Mouse (Mus musculus) heart, adult 2 months (tissue): Measurements from ENCODE around the gene Gm20831. TPM values are rescaled to one million over a fixed set of nuclear protein-coding genes. Genes with fewer than 3 reads are reported as not detected.
"Not testable (repeated sequence)": the region's sequence is repeated elsewhere in the genome, so short reads cannot be mapped to it uniquely, and the experiment has no call there.

ENCODE experiments used
- DNase-seq, 2 experiments: peaks; one replicate each; pipeline ENCODE4 v3.0.0; 2021
- H3K27ac ChIP-seq: fragments of 200-600 bp; 2 replicates; pipeline ENCODE4 v1.8.1; 2022
- H3K27me3 ChIP-seq: fragments of 200-500 bp; 2 replicates; pipeline ENCODE4 v1.6.1; 2012; ENCODE audit warnings: mild to moderate bottlenecking, low read length, inconsistent platforms, mixed read lengths; ENCODE audit not compliant: control insufficient read depth, insufficient read depth
- H3K36me3 ChIP-seq: fragments of 200-500 bp; 2 replicates; pipeline ENCODE4 v1.6.1; 2012; ENCODE audit warnings: low read length, inconsistent platforms; ENCODE audit not compliant: control insufficient read depth, insufficient read depth
- H3K4me1 ChIP-seq: fragments of 200-500 bp; 2 replicates; pipeline ENCODE4 v1.6.1; 2011; ENCODE audit warnings: low read length; ENCODE audit not compliant: control insufficient read depth, insufficient read depth
- H3K4me3 ChIP-seq: fragments of 200-600 bp; 2 replicates; pipeline ENCODE4 v1.8.1; 2022
- H3K79me2 ChIP-seq: fragments of 200-500 bp; replicated peaks from 2 replicates; pipeline ENCODE4 v1.6.1; 2012; ENCODE audit warnings: mild to moderate bottlenecking, inconsistent platforms, low read length, moderate library complexity, mixed read lengths; ENCODE audit not compliant: control insufficient read depth, insufficient read depth
- H3K9ac ChIP-seq: fragments of 200-500 bp; 2 replicates; pipeline ENCODE4 v1.6.1; 2012; ENCODE audit warnings: low read depth, mild to moderate bottlenecking, control low read depth, inconsistent platforms, low read length, mixed read lengths
- WGBS: fragments of 180-500 bp; shearing (Covaris S2); methylation state at CpG from one replicate; pipeline ENCODE4 v1.1.7; 2018; 5-methylcytosine and 5-hydroxymethylcytosine counted together
- intact Hi-C: fragments of 180-260 bp; cut with DNase I; formaldehyde crosslinking; loops from one replicate; pipeline ENCODE4 v1.15.1; 2025
- long read RNA-seq: library from polyadenylated mRNA; stranded (forward); transcript quantifications from one replicate; pipeline ENCODE4 v2.0.0, GENCODE M21; 2021
- polyA plus RNA-seq: library from polyadenylated mRNA; depleted of rRNA; stranded (reverse); fragments of >200 nt; gene quantifications from 2 replicates; pipeline ENCODE4 v1.2.3, GENCODE M21; 2012; rRNA removed
- total RNA-seq, 2 experiments: library from RNA; stranded (reverse); gene quantifications; 2 replicates each; pipeline ENCODE4 v1.2.3; 2021

The Gm20831 gene
- total RNA-seq = not detected
- not detected in 2 replicates for polyA plus RNA-seq
- long read RNA-seq = 0 reads

DNA sequence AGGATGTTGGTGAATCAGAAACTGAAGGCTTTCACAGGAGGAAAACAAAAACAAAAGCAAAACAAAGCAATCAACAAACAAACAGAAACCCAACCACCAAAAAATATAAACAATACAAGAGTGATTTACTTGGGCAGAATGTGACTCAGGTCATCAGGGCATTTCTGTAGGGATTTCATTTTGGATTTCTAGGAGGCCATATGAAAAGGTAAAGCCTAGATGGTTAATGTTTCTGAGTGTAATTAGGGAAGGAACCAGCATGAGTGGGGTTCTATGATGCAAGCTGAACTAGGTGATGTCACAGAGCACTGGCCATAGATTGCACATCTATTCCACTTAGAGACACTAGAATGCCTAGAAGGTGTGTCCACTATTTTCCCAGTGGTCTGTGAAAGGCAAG lies at the start of gene Gm20831, which contains the start of gene Gm20772:
Gene Gm20831 (plus strand): TSS at position 301 of the 400 bp plus-strand sequence.
Gene Gm20772 (plus strand): TSS at position 301 of the 400 bp plus-strand sequence.
- intact Hi-C loops, H3K9ac ChIP-seq, H3K79me2 ChIP-seq, H3K4me3 ChIP-seq, H3K27me3 ChIP-seq, H3K4me1 ChIP-seq, H3K27ac ChIP-seq, H3K36me3 ChIP-seq, DNase-seq: not testable (repeated sequence)

DNA sequence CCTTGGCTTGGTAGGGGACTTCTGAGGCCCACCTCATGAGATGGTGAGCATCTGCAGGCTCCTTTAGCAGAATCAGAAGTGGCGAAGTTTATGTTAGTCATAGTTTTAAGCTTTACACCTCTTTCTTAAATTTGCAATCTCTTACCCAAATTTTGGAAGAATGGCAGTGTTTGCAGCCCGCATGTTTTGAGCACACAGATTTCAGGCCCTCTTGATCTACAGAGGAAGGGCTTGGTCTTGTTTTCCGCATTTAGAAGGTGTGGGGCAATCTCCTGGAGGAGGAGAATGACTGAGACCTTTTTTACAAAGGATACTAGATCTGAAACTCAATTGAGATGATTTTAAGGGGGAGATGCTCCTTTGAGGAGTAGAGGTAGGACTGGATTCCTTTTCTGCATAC lies 28.4 kb upstream of the Gm20831 start, which contains the start of gene Gm21904:
Gene Gm21904 (minus strand): TSS at position 101 of the 400 bp plus-strand sequence.
- H3K27me3 ChIP-seq, intact Hi-C loops, H3K4me1 ChIP-seq, H3K36me3 ChIP-seq, H3K27ac ChIP-seq, H3K4me3 ChIP-seq, DNase-seq, H3K9ac ChIP-seq, H3K79me2 ChIP-seq: not testable (repeated sequence)
- WGBS = no CpG with 5 or more reads among the region's 3 CpGs

DNA sequence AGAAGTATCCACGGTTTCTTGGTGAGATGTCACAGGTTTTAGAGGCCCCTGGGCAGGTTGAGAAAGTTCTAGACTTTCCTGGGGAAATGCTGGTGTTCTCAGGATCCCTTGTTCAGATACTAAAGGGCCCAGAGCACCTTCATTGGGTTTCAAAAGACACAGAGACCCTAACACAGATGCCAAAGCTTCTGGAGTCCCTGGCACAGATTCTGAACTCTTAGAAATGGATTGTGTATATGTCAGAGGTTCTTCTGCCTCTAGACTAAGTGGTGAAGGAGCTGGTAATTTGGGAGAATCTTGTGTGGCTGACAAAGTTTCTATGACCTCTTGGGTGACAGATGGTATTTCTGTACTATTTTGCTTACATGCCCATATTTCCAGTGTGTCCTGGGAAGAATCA lies 62.7 kb downstream of the Gm20831 start, which contains the start of gene Srsy:
Gene Srsy (minus strand): TSS at position 101 of the 400 bp plus-strand sequence.
- intact Hi-C loops, H3K4me3 ChIP-seq, H3K27me3 ChIP-seq, H3K4me1 ChIP-seq, H3K27ac ChIP-seq, H3K9ac ChIP-seq, H3K36me3 ChIP-seq, DNase-seq, H3K79me2 ChIP-seq: not testable (repeated sequence)
- no CpG with 5 or more reads among the region's 1 CpGs for WGBS

Other genes with a start within 250 kb of the Gm20831 start
- not detected for gene Gm21904, start 28.5 kb upstream of the Gm20831 start, total RNA-seq
- gene Gm21904, start 28.5 kb upstream of the Gm20831 start, polyA plus RNA-seq = not detected in 2 replicates
- not detected for gene Gm20772, start within 50 bp of the Gm20831 start, total RNA-seq
- gene Gm20772, start within 50 bp of the Gm20831 start, polyA plus RNA-seq = not detected in 2 replicates
- gene Srsy, start 62.6 kb downstream of the Gm20831 start, total RNA-seq = not detected
- not detected in 2 replicates for gene Srsy, start 62.6 kb downstream of the Gm20831 start, polyA plus RNA-seq
- not detected for gene Gm21764, start 187.1 kb downstream of the Gm20831 start, total RNA-seq
- not detected in 2 replicates for gene Gm21764, start 187.1 kb downstream of the Gm20831 start, polyA plus RNA-seq
- not detected for gene Ssty1, start 214.4 kb downstream of the Gm20831 start, total RNA-seq
- not detected in 2 replicates for gene Ssty1, start 214.4 kb downstream of the Gm20831 start, polyA plus RNA-seq